Mouse (Mus musculus): ENCODE data around the gene Klhdc4.

- TF ChIP-seq CTCF (IDR thresholded peaks at IDR 0.05; ENCODE audit: low read depth, low read length) (no peak), POLR2A (IDR thresholded peaks at IDR 0.05; ENCODE audit: borderline replicate concordance, low read depth, low read length) (no peak)
These were observed 1.6 kb downstream of the Klhdc4 start for GRCm38 (mm10) chr8:121827726-121828125.
